Mouse (Mus musculus): Measurements from ENCODE around the gene Olfr1487.

DNA sequence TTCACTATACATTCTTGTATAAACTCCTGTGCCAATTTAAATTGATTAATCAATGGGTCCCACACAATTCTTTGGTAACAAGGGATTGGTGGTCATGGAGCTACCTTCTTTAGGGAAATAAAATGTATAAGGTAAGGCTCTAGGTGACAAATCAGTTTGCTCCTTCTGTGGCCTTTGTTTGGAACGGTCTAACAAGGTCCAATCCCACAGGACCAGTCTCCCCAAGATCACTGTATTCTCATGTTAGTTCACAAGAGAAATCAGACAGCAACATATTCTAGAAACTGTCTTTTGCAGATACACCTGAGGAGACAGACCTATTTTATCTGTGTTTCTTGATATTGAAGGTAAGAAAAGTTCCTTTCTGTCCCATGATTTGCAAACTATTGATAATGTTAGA, 33.6 kb downstream of the Olfr1487 start, which contains the start of gene Olfr1490:
- no peak for TF ChIP-seq CTCF (IDR thresholded peaks at IDR 0.05; ENCODE audit: control insufficient read depth, insufficient read depth, insufficient replicate concordance, low read depth, low read length)
- TF ChIP-seq POLR2A (IDR thresholded peaks at IDR 0.05; ENCODE audit: control insufficient read depth, low read depth, low read length): no peak
